Mouse (Mus musculus): Measurements from ENCODE around the gene Stk10. TPM values are rescaled to one million over a fixed set of nuclear protein-coding genes. Genes with fewer than 3 reads are reported as not detected.

Stk10 gene
- polyA plus RNA-seq, 1 experiment from 2014 or later = 1.6 TPM

DNA sequence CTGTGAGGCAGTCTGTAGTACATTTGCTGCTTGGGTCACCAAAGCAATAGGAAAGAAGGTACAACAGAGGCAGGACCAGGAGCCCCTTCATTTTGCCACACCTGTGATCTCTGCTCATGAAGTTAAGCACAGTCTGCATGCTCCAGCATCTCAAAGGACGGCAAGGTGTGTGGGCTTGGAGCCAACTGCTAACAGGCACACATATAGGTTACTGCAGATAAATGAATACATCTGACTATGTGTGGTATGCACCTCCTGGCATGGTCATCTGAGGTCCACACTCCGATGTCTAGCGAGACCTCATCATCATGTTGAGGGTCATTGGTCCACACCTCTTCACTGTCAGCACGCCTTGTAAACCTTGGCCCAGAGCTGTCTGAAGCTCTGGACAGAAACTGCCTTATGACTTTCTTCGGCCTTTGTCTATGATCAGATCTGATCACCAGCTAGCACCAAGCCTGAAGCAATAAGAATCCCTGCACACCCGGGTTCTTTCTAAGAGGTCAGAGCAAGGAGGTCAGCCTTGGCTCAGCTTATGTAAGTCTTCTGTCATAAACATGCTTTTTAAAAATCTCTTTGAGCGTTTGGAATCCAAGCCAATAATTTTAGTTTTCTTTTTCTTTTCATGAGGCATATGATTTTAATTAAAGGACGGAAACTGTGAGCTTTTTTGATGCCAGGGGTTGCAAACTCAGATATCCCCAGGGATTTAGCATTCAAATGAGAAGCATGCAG, 105.6 kb downstream of the Stk10 start:
- no peak overlapping the region for H3K9ac ChIP-seq (ENCODE audit: low read depth, low read length)
- no peak overlapping the region for H3K4me2 ChIP-seq
- H3K9me3 ChIP-seq (replicated peaks; ENCODE audit: control insufficient read depth, low read length) = no peaks in the 10 kb centered on the region
- no peak overlapping the region for H3K4me3 ChIP-seq (ENCODE audit: low read depth, low read length)
- ATAC-seq (replicated peaks; ENCODE audit: insufficient number of reproducible peaks, low FRiP score, low TSS enrichment) = no peak
- H3K27me3 ChIP-seq (ENCODE audit: control insufficient read depth, insufficient read depth, low read length) = no peaks in the 10 kb centered on the region
- peaks cover 11% of the 10 kb centered on the region for H3K4me1 ChIP-seq (ENCODE audit: control insufficient read depth, insufficient read depth, low read length)
- WGBS (ENCODE audit: insufficient replicate concordance) = 85% methylated on average over 8 of the region's 8 CpGs
- H3K27ac ChIP-seq (ENCODE audit: low read depth, low read length) = no peak overlapping the region
- no peaks in the 10 kb centered on the region for H3K36me3 ChIP-seq (ENCODE audit: control insufficient read depth, insufficient read depth, low read length)

GRCm38 (mm10) chr11:32640617-32641016, 107.5 kb downstream of the Stk10 start:
- Histone ChIP-seq H3K9me3 (replicated peaks; ENCODE audit: control insufficient read depth, low read length) (no peaks in the 10 kb centered on the region), H3K4me3 (ENCODE audit: low read depth, low read length) (no peak overlapping the region), H3K4me1 (ENCODE audit: control insufficient read depth, insufficient read depth, low read length) (peaks cover 11% of the 10 kb centered on the region), H3K4me2 (peak overlapping the region; percentile 96), H3K27ac (ENCODE audit: low read depth, low read length) (no peak overlapping the region), H3K9ac (ENCODE audit: low read depth, low read length) (no peak overlapping the region), H3K36me3 (ENCODE audit: control insufficient read depth, insufficient read depth, low read length) (no peaks in the 10 kb centered on the region), H3K27me3 (ENCODE audit: control insufficient read depth, insufficient read depth, low read length) (no peaks in the 10 kb centered on the region)
- ATAC-seq (replicated peaks; ENCODE audit: insufficient number of reproducible peaks, low FRiP score, low TSS enrichment) = no peak
- 80% methylated on average over 4 of the region's 4 CpGs for WGBS (ENCODE audit: insufficient replicate concordance)

DNA sequence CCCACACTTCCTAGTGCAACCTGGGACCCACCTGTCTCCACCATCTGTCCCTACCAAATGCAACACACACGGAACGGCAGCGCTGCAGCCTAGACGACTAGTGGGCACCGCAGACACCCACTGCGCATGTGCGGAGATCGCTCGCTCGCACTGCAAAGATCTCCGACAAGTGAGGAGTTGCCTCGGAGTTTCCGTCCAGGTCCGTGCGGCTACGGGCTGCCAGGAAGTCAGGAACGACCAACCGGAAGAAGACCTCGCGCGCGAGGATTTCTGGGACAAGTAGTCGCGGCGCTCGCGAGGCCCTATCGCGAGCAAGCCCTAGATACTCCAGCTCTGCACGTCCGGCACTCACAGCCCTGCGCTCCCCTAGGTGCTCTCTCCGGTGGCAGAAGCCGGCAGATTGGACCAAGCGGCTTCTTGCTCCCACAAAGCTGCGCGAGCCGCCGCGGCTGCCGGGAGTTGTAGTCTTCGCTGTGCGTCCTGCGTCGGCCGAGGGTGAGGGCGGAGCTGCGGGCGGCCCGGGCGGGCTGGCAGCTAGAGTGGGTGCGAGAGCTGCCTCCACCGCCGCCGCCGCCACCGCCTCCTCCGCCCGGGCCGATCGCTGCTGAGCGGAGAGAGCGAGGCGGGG, 109.3 kb downstream of the Stk10 start, which contains the start of gene Fbxw11:
Gene Fbxw11, plus strand, starts transcription at position 476 of the 628 bp plus-strand sequence.
- under 1% methylated on average over 62 of the region's 64 CpGs for WGBS (ENCODE audit: insufficient replicate concordance)
- no peaks in the 10 kb centered on the region for H3K27me3 ChIP-seq (ENCODE audit: control insufficient read depth, insufficient read depth, low read length)
- H3K9me3 ChIP-seq (replicated peaks; ENCODE audit: control insufficient read depth, low read length) = no peaks in the 10 kb centered on the region
- peak; percentile 93 for ATAC-seq (replicated peaks; ENCODE audit: insufficient number of reproducible peaks, low FRiP score, low TSS enrichment)
- peak within 1 kb of the TSS; percentile 98 for H3K27ac ChIP-seq (ENCODE audit: low read depth, low read length)
- peak within 1 kb of the TSS; percentile 78 for H3K4me3 ChIP-seq (ENCODE audit: low read depth, low read length)
- peak within 1 kb of the TSS; percentile 97 for H3K9ac ChIP-seq (ENCODE audit: low read depth, low read length)
- H3K36me3 ChIP-seq (ENCODE audit: control insufficient read depth, insufficient read depth, low read length) = no peaks in the 10 kb centered on the region
- peaks cover 21% of the 10 kb centered on the region for H3K4me1 ChIP-seq (ENCODE audit: control insufficient read depth, insufficient read depth, low read length)
- H3K4me2 ChIP-seq = peak within 1 kb of the TSS; percentile 96

DNA sequence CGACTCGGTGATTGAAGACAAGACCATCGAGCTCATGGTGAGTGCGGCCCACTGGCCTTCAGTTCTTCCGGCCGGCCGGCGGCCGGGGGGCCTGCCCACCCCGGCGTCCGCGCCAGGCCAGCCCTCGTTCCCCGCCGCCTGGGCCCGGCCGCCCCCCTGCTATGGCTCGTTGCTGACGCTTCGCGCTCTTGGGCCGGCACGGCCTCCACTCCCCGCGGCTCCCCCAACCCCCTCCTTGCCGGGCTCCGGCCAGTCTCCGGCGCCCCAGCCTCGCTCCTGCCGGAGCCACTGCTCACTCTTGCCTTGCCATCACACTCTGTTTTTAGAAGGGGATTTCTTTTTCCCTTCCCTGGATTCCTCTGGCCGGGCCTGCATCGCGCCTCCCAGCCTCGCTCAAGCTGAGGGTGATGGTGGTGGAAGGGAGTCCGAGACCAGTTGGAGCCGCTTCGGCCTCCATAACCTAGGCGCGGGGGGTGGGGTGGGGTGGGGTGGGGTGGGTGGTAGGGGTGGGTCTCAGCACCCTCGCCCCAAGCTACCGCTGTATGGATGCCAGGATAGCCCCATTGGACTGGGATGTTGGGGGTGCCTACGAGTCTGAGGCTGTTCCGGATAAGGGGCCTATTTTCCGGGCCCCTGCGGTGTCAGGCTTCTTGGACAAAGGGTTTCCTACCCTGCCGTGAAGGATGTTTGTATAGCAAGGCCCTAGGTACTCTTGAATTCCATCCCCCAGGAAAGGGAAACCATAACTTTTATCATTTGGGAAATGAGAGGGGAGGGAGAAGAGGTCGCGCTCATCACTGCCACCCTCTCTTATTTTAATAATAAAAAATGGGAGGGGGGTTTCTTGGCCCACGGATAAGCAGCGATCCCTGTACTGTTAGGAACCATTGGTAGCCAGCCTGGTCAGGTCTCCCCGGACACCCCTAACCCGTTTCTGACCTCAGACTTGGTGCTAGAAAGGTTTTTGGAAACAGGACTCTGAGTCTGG, 110.1 kb downstream of the Stk10 start:
- H3K9ac ChIP-seq (ENCODE audit: low read depth, low read length) = peak overlapping the region; percentile 97
- H3K4me2 ChIP-seq = peak overlapping the region; percentile 96
- peak overlapping the region; percentile 98 for H3K27ac ChIP-seq (ENCODE audit: low read depth, low read length)
- peaks cover 22% of the 10 kb centered on the region for H3K4me1 ChIP-seq (ENCODE audit: control insufficient read depth, insufficient read depth, low read length)
- H3K9me3 ChIP-seq (replicated peaks; ENCODE audit: control insufficient read depth, low read length) = no peaks in the 10 kb centered on the region
- H3K4me3 ChIP-seq (ENCODE audit: low read depth, low read length) = peak overlapping the region; percentile 78
- H3K27me3 ChIP-seq (ENCODE audit: control insufficient read depth, insufficient read depth, low read length) = no peaks in the 10 kb centered on the region
- under 1% methylated on average over 37 of the region's 54 CpGs for WGBS (ENCODE audit: insufficient replicate concordance)
- no peaks in the 10 kb centered on the region for H3K36me3 ChIP-seq (ENCODE audit: control insufficient read depth, insufficient read depth, low read length)
- peak; percentile 47 for ATAC-seq (replicated peaks; ENCODE audit: insufficient number of reproducible peaks, low FRiP score, low TSS enrichment)

GRCm38 (mm10) chr11:32644010-32644409, 110.9 kb downstream of the Stk10 start:
- H3K9me3 ChIP-seq (replicated peaks; ENCODE audit: control insufficient read depth, low read length) = no peaks in the 10 kb centered on the region
- 0 out of 2 replicates have a peak overlapping the region, but pooled peaks have one; percentile 98 for H3K27ac ChIP-seq (ENCODE audit: low read depth, low read length)
- H3K36me3 ChIP-seq (ENCODE audit: control insufficient read depth, insufficient read depth, low read length) = no peaks in the 10 kb centered on the region
- peak overlapping the region; percentile 78 for H3K4me3 ChIP-seq (ENCODE audit: low read depth, low read length)
- no peaks in the 10 kb centered on the region for H3K27me3 ChIP-seq (ENCODE audit: control insufficient read depth, insufficient read depth, low read length)
- peak overlapping the region; percentile 96 for H3K4me2 ChIP-seq
- 29% methylated on average over 3 of the region's 3 CpGs for WGBS (ENCODE audit: insufficient replicate concordance)
- ATAC-seq (replicated peaks; ENCODE audit: insufficient number of reproducible peaks, low FRiP score, low TSS enrichment) = no peak
- H3K9ac ChIP-seq (ENCODE audit: low read depth, low read length) = peak overlapping the region; percentile 97
- peaks cover 22% of the 10 kb centered on the region for H3K4me1 ChIP-seq (ENCODE audit: control insufficient read depth, insufficient read depth, low read length)

DNA sequence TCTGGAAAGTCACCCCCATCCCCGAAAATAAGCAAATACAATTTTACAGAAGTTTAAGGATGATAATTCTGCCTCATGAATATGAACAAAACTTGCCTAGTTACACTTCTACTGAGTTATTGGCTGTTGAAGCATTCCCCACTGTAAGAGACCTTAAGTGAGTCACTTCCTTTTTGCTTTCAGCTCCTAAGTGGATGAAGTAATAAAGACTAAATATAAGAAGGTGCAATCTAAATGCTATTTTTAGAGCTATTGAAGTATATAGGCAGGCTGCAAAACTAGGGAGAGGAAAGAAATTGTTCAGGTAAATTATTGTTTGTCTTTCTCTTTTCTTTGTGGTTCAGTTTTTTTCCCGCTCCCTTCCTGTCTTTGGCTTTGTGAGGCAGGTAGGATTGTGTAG, 114.2 kb downstream of the Stk10 start:
- Histone ChIP-seq H3K9ac (ENCODE audit: low read depth, low read length) (no peak overlapping the region), H3K36me3 (ENCODE audit: control insufficient read depth, insufficient read depth, low read length) (no peaks in the 10 kb centered on the region)

DNA sequence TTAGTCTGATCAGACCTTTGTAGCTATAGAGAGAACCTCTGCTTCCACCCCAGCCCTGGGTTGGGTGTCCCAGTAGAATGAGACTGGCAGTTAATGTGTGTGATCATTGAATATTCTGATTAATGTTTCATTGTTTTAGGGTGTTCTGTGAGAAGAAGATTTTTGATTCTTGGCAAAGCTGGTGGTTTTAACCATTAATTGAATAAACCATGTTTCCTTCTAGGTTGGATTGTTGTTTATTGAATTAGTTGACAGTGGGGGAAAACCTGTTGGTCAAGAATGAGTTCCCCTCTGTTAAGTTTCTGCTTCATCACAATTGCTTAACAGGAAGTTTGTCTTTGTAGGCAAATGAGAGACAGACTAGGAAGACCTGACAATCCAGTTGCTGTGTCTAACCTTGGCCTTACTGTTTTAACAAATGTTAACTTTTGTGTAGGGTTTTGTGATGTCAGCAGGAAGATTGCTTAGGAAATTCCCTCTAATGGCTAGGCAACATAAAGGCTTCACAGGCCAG, 117.2 kb downstream of the Stk10 start:
- Histone ChIP-seq H3K4me2 (no peak overlapping the region), H3K27me3 (ENCODE audit: control insufficient read depth, insufficient read depth, low read length) (no peaks in the 10 kb centered on the region), H3K36me3 (ENCODE audit: control insufficient read depth, insufficient read depth, low read length) (no peaks in the 10 kb centered on the region), H3K4me1 (ENCODE audit: control insufficient read depth, insufficient read depth, low read length) (peaks cover 10% of the 10 kb centered on the region; the same call in 1 of the 2 replicates), H3K9ac (ENCODE audit: low read depth, low read length) (no peak overlapping the region), H3K27ac (ENCODE audit: low read depth, low read length) (no peak overlapping the region), H3K4me3 (ENCODE audit: low read depth, low read length) (no peak overlapping the region), H3K9me3 (replicated peaks; ENCODE audit: control insufficient read depth, low read length) (no peaks in the 10 kb centered on the region)
- no peak for ATAC-seq (replicated peaks; ENCODE audit: insufficient number of reproducible peaks, low FRiP score, low TSS enrichment)

More for the DNA sequence above, 114.2 kb downstream of the Stk10 start:
- Histone ChIP-seq H3K27ac (ENCODE audit: low read depth, low read length) (no peak overlapping the region), H3K27me3 (ENCODE audit: control insufficient read depth, insufficient read depth, low read length) (no peaks in the 10 kb centered on the region), H3K4me2 (no peak overlapping the region), H3K4me3 (ENCODE audit: low read depth, low read length) (no peak overlapping the region), H3K4me1 (ENCODE audit: control insufficient read depth, insufficient read depth, low read length) (peaks cover 10% of the 10 kb centered on the region; the same call in 1 of the 2 replicates), H3K9me3 (replicated peaks; ENCODE audit: control insufficient read depth, low read length) (no peaks in the 10 kb centered on the region)
- WGBS (ENCODE audit: insufficient replicate concordance) = 84% methylated on average over 2 of the region's 2 CpGs
- ATAC-seq (replicated peaks; ENCODE audit: insufficient number of reproducible peaks, low FRiP score, low TSS enrichment) = no peak
